Mouse (Mus musculus) testis, adult 2 months (tissue): ENCODE results near the gene Gprc5d.

ENCODE experiments used
- CTCF ChIP-seq: fragments of 200-500 bp; IDR thresholded peaks from 2 replicates; pipeline ENCODE4 v1.5.1; 2012; ENCODE audit warnings: low read depth, mild to moderate bottlenecking, inconsistent platforms, low read length, moderate library complexity; ENCODE audit not compliant: control insufficient read depth, insufficient read depth, insufficient replicate concordance
- POLR2A ChIP-seq: fragments of 200-500 bp; IDR thresholded peaks from 2 replicates; pipeline ENCODE4 v1.6.1; 2012; ENCODE audit warnings: low read depth, mild to moderate bottlenecking, inconsistent platforms, low read length, moderate library complexity; ENCODE audit not compliant: control insufficient read depth

- TF ChIP-seq POLR2A, result no peak
- TF ChIP-seq CTCF, result no peak
These were observed 35.6 kb upstream of the Gprc5d start for GRCm38 (mm10) chr6:135153719-135154118.
